In the genomic region with DNA sequence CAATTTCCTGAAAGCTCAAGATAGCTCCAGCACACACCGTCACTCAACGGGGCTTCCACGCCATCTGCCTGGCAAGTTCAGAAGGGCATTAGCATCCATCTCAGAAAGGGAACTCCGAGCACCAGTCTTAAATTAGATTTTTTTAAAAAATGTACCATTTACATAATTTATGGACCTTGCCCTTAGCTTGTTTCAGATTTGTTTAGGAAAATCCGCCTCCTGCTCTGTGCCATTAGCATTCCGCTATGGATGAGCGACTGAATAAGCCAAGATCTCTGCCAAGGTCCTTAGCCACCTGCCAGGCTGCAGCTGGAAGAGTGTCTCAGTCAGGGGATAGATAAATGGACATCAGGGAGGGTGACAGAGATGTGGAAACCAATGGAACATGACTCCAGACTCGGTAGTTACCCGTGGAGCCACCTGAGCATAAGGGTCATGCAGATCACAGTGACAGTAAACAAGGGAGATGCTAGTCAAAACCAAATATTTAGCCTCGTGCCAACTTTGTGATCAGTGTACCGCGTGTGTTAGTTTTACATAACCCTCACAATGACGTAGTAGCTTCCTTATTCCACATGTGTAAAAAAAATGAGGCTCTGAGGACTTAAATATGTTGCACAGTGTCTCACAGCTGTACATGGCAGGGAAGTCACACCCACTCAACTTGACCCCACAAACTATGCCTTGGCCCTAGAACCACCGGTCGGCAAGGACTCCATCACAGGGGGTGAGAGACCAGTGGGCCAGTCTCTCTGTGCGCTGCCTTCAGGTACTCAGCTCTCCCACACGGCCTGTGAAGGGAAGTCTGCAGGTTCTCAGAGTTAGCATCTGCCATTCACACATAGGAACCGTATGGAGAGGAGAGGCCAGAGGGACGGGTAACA, we compare ENCODE assay signal across 13 mouse cellular contexts. TPM values are rescaled to one million over a fixed set of nuclear protein-coding genes. Genes with fewer than 3 reads are reported as not detected.
DNase-seq lines count a peak whose midpoint lies in the region; ATAC-seq and TF ChIP-seq lines count a peak whose summit lies in the region.
"Had no signal": no experiment of that assay in that cellular context is flagged by ENCODE, and none has a peak within 500 bp of the region (broad histone marks: within the 10 kb centered on the region; RNA-seq: fewer than 3 reads in every experiment).

No protein-coding gene starts in this region.

- H3K9ac ChIP-seq in heart, adult 2 months (ENCODE audit: low read depth, low read length), result no peak overlapping the region
- H3K9ac ChIP-seq in midbrain, embryonic 15.5 days, result no peak overlapping the region
- H3K9ac ChIP-seq: heart, embryonic 15.5 days had no signal

- H3K4me2 ChIP-seq in midbrain, embryonic 15.5 days, result no peak overlapping the region
- H3K4me2 ChIP-seq: heart, embryonic 15.5 days had no signal

- no peak for TF ChIP-seq EP300 in heart, adult 2 months (IDR thresholded peaks at IDR 0.05; ENCODE audit: insufficient read depth, low read depth, low read length)

- DNase-seq in heart, adult 11 months, result peak; percentile 79
- DNase-seq in heart, adult 2 months, result no peak
- peak; percentile 82 for DNase-seq in kidney, adult 11 months
- no peak for DNase-seq in thymus, adult 18-20 months
- DNase-seq in heart, postnatal 14 days, result no peak
- no peak for DNase-seq in T-cell, adult 2 months (ENCODE audit: low spot score)
- DNase-seq: embryo, embryonic 11 days; lung, postnatal 14 days had no signal

- H3K27me3 ChIP-seq in heart, adult 2 months (ENCODE audit: control insufficient read depth, insufficient read depth, low read length), result no peaks in the 10 kb centered on the region
- no peaks in the 10 kb centered on the region for H3K27me3 ChIP-seq in midbrain, embryonic 15.5 days (replicated peaks)
- H3K27me3 ChIP-seq: heart, embryonic 15.5 days had no signal

- H3K4me1 ChIP-seq in heart, adult 2 months (ENCODE audit: control insufficient read depth, insufficient read depth, low read length), result no peaks in the 10 kb centered on the region
- peaks cover 60% of the 10 kb centered on the region for H3K4me1 ChIP-seq in bone marrow macrophage, adult 2 months (ENCODE audit: control insufficient read depth, insufficient read depth, low read length)
- peaks cover 3% of the 10 kb centered on the region for H3K4me1 ChIP-seq in midbrain, embryonic 15.5 days

- H3K9me3 ChIP-seq in midbrain, embryonic 15.5 days, result no peaks in the 10 kb centered on the region
- H3K9me3 ChIP-seq: heart, embryonic 15.5 days had no signal

- no peaks in the 10 kb centered on the region for H3K36me3 ChIP-seq in heart, adult 2 months (ENCODE audit: control insufficient read depth, insufficient read depth, low read length)
- no peaks in the 10 kb centered on the region for H3K36me3 ChIP-seq in midbrain, embryonic 15.5 days (replicated peaks)
- H3K36me3 ChIP-seq: heart, embryonic 15.5 days had no signal

- H3K27ac ChIP-seq in heart, adult 2 months, result no peak overlapping the region
- H3K27ac ChIP-seq in bone marrow macrophage, adult 2 months (ENCODE audit: insufficient read depth, low read depth, low read length), result peak overlapping the region; percentile 60
- H3K27ac ChIP-seq in midbrain, embryonic 15.5 days, result 0 out of 2 replicates have a peak overlapping the region, but pooled peaks have one; percentile 23
- H3K27ac ChIP-seq: heart, embryonic 15.5 days; left cerebral cortex, adult 2 months had no signal

- WGBS in heart, adult 2 months, result 76% methylated on average over 19 of the region's 19 CpGs
- 63% methylated on average over 19 of the region's 19 CpGs for WGBS in midbrain, embryonic 15.5 days

- H3K79me2 ChIP-seq in heart, adult 2 months (replicated peaks; ENCODE audit: control insufficient read depth, insufficient read depth, low read length), result no peaks in the 10 kb centered on the region

- intact Hi-C loops in heart, adult 2 months (cut with DNase I), result no loop called here
- intact Hi-C loops in heart, postnatal 14 days (cut with DNase I), result no loop called here

- no peak for TF ChIP-seq POLR2A in heart, adult 2 months (IDR thresholded peaks at IDR 0.05; ENCODE audit: insufficient read depth, low read depth, low read length)
- no peak for TF ChIP-seq POLR2A in bone marrow macrophage, adult 2 months (IDR thresholded peaks at IDR 0.05; ENCODE audit: borderline replicate concordance, low read depth, low read length)

- peak; percentile 80 for ATAC-seq in midbrain, embryonic 15.5 days (replicated peaks)

- TF ChIP-seq CTCF in heart, adult 2 months (IDR thresholded peaks at IDR 0.05), result no peak
- no peak for TF ChIP-seq CTCF in bone marrow macrophage, adult 2 months (IDR thresholded peaks at IDR 0.05; ENCODE audit: low read depth, low read length)

- H3K4me3 ChIP-seq in heart, adult 2 months, result no peak overlapping the region
- H3K4me3 ChIP-seq in bone marrow macrophage, adult 2 months (ENCODE audit: insufficient read depth, low read length), result no peak overlapping the region
- no peak overlapping the region for H3K4me3 ChIP-seq in midbrain, embryonic 15.5 days
- H3K4me3 ChIP-seq: heart, embryonic 15.5 days; left cerebral cortex, adult 2 months had no signal

RNA-seq across cellular contexts. Expression of a gene that starts 58.2 kb away (rescaled TPM):
- not detected for total RNA-seq in heart, adult 2 months (2021)
- 0.09 and 0.27 TPM in 2 replicates for polyA plus RNA-seq in heart, adult 2 months (2012; rRNA removed)
- polyA plus RNA-seq in bone marrow macrophage, adult 2 months (2012; ENCODE audit: insufficient read depth, insufficient read length, missing spikeins), result 1.0 TPM in 2 replicates
- polyA plus RNA-seq in midbrain, embryonic 15.5 days (2015; fragmentation: Nextera tagmentation; extraction: Ambion mirVana), result 0.18 TPM in 1 of 2 replicates, not detected in the other
- total RNA-seq in heart, postnatal 14 days (2021), result not detected
- total RNA-seq: left cerebral cortex, adult 2 months had no signal
- polyA plus RNA-seq: C2C12 had no signal

Comparison
In these comparisons a context has a peak if more than half of its experiments do, and no peak if none do; other contexts are left out.
1. DNase-seq: peak in heart, adult 11 months (single experiment) and kidney, adult 11 months (single experiment); none in heart, adult 2 months (0 of 2), thymus, adult 18-20 months (0 of 2), heart, postnatal 14 days (0 of 2) and T-cell, adult 2 months (single experiment).